Mouse (Mus musculus): ENCODE results near the gene Mxd3.
A peak's percentile ranks its signal among the peaks of the same experiment; 100 is the strongest.

The Mxd3 gene

GRCm38 (mm10) chr13:55329683-55330566 lies at the start of gene Mxd3:
Gene Mxd3, minus strand, starts transcription at chr13:55329823.
- peak; percentile 88 to 91 for DNase-seq

GRCm38 (mm10) chr13:55378907-55379580 lies 49.4 kb upstream of the Mxd3 start:
- DNase-seq = no peak

- DNase-seq = no peak
These were observed 46.3 kb upstream of the Mxd3 start for GRCm38 (mm10) chr13:55375877-55376276.

GRCm38 (mm10) chr13:55374206-55374924 lies 44.7 kb upstream of the Mxd3 start:
- peak; percentile 70 to 84 for DNase-seq

DNA sequence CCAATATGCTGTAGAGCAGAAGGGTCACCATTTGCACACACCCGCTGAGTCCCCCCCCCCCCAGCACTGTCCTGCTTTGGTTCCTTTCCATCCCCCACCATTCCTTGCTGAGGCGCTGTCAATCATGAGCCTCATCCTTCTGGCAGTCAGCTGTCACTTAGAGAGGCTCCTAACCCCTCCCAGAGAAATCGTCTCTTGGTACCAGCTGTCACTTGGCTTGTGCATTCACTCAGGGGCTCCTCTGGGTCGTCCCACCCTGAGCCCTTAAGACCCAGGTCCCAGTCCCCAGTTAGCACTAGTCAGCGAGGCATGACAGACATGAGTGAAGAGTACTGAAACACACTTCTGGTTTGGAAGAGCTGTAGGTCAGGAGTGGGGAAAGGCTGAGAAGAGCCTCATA lies 42.1 kb upstream of the Mxd3 start:
- DNase-seq = no peak

DNA sequence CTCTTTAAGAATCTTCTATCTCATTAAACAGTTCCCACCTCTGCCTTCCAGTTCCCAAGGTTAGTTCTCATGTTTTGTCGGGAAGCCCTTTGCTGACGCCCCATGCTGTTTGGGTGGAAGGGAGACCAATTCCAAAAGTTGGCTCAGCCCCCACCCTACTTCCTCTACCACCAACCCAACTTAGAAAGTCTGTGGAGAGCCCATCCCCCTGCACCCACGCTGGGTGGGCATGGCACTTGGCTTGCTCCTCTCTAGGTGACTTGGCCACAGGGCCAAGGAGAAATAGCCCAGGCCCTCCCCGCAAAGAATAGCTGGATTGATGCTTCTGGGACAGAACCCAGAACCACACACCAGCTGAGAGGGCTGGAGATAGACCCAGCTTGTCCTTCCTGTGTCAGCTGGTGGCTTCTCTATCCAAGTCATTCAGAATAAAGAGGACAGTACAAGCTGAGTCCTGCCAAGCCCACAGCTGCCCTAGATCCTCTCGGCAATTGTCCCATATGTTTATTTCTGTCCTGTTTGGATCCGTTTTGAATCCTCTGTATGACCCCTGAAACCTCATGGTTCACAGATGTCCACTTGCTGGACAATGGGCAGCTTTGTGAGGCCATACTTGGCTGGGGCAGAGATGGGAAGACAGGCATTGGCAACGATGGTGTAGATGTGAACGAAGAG lies 41.5 kb upstream of the Mxd3 start:
- DNase-seq = peak in 1 of 2 experiments; percentile 35

GRCm38 (mm10) chr13:55370234-55370633 lies 40.6 kb upstream of the Mxd3 start:
- DNase-seq = no peak

DNA sequence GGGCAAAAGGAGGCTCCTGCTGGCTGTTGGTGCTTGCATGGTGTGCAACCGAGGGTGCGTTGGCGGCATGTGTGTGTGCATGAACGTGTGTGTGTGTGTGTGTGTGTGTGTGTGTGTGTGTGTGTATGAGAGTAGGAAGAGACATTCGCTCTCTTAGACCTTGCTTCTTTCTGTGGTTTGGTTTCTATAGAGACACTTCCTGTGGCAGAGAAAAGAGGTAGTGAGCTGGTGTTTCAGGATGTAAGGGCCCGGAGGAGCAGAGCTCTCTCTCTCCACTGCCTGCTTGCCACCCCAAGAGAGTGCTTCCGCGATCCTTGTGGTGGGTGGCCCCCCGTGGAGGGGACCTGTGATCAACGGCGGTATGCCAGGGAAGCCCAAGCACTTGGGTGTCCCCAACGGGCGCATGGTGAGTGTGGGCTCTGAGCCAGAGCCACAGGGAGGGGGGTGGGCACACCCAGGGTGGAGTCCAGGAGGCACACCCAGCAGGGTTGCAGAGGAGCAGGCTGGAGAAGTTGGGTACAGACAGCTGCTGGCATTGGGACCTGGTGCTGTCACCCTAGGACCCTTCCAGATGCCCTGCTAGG lies 40.0 kb upstream of the Mxd3 start, which contains the start of gene Rgs14:
Gene Rgs14 (plus strand): TSS at position 202 of the 584 bp plus-strand sequence.
- peak; percentile 84 to 90 for DNase-seq

DNA sequence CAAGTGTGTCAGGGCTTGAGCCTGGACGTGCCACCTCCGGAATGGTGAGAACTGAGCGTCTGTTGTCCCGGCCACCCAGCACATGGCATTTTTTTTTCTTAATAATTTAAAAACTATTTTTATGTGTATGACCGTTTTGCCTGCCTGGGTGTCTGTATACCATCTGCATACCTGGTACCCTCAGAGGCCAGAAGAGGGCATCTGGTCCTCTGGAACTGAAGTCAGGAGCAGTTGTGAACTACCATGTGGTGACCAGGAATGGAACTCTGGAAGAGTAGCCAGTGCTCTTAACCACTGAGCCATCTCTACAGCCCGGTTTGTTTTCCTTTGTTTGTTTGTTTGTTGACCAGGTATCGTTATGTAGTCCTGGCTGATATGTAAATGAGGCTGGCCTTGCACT lies 38.8 kb upstream of the Mxd3 start:
- peak in 1 of 2 experiments; percentile 38 for DNase-seq

DNA sequence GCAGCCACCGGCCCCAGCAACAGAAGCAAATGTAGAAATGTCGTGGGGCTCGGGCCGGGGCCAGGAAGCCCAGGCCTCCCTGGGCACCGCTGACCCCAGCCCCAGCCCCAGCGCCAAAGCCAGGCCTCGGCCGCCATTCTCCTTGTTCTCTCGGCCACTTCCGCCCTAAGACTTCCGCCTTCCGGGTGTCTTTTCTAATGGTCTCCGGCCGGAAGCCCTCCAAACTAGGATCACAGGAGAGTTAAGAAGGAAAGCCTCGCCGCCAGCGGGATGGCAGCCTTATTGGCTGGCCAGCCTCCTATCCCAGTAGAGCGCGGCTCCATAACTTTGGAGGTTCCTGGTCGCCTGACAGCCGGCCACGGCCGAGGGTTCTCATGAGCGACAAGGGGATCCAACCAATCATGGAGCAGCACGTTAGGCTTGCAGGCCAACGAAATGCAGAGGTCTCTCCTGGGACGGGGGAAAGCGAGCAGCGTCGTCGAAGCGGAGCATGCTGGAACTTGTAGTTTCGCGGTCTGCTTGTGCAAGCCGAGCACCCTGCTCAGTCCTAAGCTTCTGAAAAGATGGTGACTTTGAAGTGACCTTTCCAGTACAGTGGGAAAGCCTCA lies 32.9 kb upstream of the Mxd3 start, which contains the start of gene Lman2:
Gene Lman2 (minus strand): TSS at position 331 of the 608 bp plus-strand sequence.
- DNase-seq = peak; percentile 89 to 92

- DNase-seq = no peak
These were observed 32.4 kb upstream of the Mxd3 start for GRCm38 (mm10) chr13:55361974-55362452.

- no peak for DNase-seq
These were observed 31.5 kb upstream of the Mxd3 start for GRCm38 (mm10) chr13:55361145-55361544.

- DNase-seq = no peak
These were observed 17.1 kb upstream of the Mxd3 start for GRCm38 (mm10) chr13:55346745-55347144.

- DNase-seq = no peak
These were observed 14.7 kb upstream of the Mxd3 start for GRCm38 (mm10) chr13:55344286-55344685.

GRCm38 (mm10) chr13:55342469-55342868 lies 12.8 kb upstream of the Mxd3 start:
- DNase-seq = no peak

- DNase-seq = no peak
These were observed 9.6 kb upstream of the Mxd3 start for GRCm38 (mm10) chr13:55339259-55339658.

DNA sequence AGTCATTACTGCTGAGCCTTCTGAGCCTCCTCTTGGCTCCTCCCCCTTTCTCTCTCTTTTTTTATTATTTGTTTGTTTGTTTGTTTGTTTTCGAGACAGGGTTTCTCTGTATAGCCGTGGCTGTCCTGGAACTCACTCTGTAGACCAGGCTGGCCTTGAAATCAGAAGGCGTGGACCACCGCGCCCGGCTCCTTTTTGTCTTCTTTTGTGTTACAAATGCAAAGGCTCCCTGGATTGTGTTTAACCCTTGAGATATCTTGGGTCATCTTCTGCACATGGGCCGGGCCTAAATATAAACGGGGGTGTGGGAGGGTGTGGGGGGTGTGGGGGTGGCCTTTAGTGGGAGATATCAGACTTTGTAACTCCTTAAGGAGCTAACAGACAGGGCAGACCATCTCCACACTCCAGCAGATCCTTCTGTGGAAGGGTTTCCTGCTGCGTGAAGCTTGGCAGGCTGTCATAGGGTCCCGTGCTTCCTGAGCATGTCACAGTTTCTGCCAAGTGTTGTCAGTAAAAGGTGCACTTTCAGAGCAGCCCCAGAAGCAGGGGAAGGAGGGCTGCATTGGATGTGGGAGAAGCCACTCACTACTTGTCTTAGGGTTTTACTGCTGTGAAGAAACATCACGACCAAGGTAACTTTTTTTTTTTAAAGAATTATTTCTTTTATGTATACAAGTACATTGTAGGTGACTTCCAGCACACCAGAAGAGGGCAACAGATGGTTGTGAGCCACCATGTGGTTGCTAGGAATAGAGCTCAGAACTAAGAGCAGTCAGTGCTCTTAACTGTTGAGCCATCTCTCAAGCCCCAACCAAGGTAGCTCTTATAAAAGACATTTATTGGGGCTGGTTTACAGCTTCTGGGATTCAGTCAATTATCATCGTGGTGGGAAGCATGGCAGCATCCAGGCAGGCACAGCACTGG lies 8.8 kb upstream of the Mxd3 start:
- no peak for DNase-seq

- DNase-seq = no peak
These were observed 7.8 kb upstream of the Mxd3 start for GRCm38 (mm10) chr13:55337341-55337975.

DNA sequence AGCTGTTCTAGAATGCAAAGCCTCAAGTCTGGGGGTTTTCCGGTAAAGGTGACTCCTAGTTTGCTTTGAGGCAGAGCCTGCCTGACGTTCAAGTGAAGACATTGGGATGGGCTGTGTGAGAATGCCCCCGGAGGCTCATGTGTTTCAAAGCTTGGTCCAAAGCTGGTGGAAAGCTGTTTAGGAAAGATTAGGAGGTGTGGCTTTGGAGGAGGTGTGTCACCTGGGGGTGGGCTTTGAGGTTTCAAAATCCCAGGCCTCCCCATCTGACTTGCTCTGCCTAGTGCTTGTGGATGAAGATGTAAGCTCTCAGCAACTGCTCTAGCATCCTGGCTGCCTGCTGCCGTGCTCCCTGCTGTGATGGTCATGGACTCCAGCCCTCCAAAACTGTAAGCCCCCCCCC lies 6.1 kb upstream of the Mxd3 start:
- no peak for DNase-seq

- DNase-seq = no peak
These were observed 2.7 kb upstream of the Mxd3 start for GRCm38 (mm10) chr13:55332331-55332730.
